Mouse (Mus musculus) megakaryocyte, embryonic 14.5 days (primary cell): ENCODE measurements around the gene Diras2.

ENCODE experiments used
- FLI1 ChIP-seq: IDR thresholded peaks from 2 replicates; pipeline ENCODE4 v1.6.1; 2012; ENCODE audit warnings: low read length, inconsistent platforms, mixed read lengths
- GATA1 ChIP-seq: IDR thresholded peaks from 3 replicates; pipeline ENCODE4 v1.6.1; 2012; ENCODE audit warnings: mixed read lengths, low read length, inconsistent platforms, borderline replicate concordance

DNA sequence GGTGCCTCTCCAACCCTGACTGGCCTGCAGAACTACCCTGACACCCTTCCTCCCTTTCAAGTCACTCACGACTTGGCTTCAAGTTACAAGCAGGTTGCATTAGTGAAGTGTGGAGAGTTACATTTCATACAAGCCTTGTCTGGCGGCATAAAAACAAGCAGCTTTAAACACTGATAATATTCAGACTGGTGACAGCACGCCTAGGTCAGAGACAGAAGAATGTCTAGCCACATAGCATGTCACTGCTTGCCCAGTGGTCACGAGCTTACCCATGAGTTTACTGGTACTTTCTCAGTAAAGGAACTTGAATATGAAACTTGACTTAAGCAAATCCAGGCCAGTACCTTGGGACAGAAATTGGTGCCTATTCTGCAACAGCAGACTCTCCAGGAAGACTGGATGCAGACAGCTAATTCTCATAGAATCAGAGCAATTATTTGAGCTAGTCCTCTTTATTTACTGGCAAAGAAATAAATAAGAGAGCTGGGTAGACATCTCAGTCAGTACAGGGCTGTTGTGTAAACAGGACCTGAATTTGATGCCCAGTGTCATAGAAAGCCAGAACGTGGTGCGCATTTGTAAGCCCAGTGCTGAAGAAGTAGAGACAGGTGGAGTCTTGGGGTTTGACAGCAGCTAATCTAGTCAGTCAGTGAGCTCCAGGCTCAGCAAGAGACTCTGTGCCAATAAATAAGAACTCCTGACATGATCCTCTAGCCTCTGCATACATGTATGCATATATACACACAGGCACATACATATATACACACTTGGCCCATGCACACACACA is 4.6 kb downstream of the Diras2 start:
- TF ChIP-seq GATA1 (no peak), FLI1 (no peak)
